Mouse (Mus musculus) left cerebral cortex, adult 18-20 months (tissue): ENCODE results near the gene Syt9. TPM values are rescaled to one million over a fixed set of nuclear protein-coding genes. Genes with fewer than 3 reads are reported as not detected.

Source experiments
- DNase-seq, 2 experiments: peaks; one replicate each; pipeline ENCODE4 v3.0.0; 2021 to 2022; ENCODE audit warnings: low spot score in 2 of 2, mixed read lengths in 1 of 2
- long read RNA-seq, 2 experiments: library from polyadenylated mRNA; stranded (forward); transcript quantifications; one replicate each; pipeline ENCODE4 v2.0.0; 2021
- total RNA-seq, 2 experiments: library from RNA; stranded (reverse); gene quantifications; 2 replicates each; pipeline ENCODE4 v1.2.3; 2021

The Syt9 gene
- total RNA-seq, result 10 to 100 TPM in 1 of 2 experiments, 1 to 10 TPM in 1; 9.6 to 11.3 TPM
- long read RNA-seq, experiment 1, transcript Syt9-201 (7 exons, 3,817 nt), result major isoform, 11 of 13 reads
- long read RNA-seq, experiment 1, partial matches to known transcripts, result 1 of 13 reads
- long read RNA-seq, experiment 1, other reads (novel, unspliced or antisense), result 1 of 13 reads
- long read RNA-seq, experiment 2, transcript Syt9-201 (7 exons, 3,817 nt), result major isoform, 7 of 10 reads
- long read RNA-seq, experiment 2, partial matches to known transcripts, result 2 of 10 reads
- long read RNA-seq, experiment 2, other reads (novel, unspliced or antisense), result 0 of 10 reads

DNA sequence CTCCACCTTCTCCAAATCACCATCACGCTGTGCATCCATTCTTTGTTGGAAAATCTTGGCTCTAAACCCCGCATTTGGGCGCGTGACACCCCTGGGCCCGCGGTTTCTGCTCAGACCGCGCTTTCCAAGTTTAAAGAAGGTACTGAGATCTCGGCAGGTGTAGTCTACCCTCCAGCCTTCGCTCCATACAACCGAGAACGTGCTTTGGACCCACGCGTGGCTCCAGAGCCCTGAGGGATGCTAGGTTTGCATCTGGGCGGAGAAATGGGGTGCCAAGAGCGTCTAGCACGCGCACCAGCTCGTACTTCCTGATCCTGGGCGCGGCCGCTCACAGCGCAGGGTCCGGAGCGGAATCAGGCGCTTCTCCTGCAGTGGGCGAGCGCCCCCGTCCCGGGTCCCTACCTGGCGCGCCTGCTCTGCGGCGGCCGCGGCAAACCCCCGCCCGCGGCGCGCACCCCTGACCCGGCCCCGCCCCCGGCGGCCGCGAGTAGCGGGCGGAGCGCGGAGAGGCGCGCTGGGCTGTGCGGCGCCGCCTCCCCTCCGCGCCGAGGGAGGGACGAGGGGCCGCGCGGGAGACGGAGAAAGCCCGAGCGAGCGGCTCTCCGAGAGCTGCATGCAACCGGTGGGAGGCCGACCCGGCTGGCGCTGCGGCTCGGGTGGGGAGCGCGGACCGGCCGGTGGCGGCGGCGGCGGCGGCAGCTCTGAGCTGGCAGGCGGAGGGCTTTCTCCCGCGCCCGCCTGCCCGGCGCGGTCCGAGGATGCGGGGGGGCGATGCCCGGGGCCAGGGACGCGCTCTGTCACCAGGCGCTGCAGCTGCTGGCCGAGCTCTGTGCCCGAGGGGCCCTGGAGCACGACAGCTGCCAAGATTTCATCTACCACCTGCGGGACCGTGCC lies at the start of gene Syt9:
Gene Syt9 (plus strand): TSS at position 497 of the 894 bp plus-strand sequence.
- DNase-seq, result peak; percentile 26 to 50

DNA sequence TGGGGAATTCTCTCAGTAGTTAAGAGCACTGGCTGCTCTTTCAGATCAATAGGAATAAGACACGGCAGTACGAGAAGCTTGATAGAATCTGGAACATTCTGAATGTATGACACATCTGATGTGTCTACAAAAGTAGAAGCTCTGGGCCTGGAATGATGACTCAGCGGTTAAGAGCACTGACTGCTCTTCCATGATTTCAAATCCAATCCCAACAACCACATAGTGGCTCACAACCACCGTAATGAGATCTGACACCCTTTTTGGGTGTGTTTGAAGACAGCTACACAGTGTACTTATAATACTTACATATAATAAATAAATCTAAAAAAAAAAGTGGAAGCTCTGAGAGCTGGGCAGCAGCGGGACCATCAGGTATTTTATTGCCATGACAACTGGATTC lies 31.5 kb upstream of the Syt9 start:
- DNase-seq, result no peak

DNA sequence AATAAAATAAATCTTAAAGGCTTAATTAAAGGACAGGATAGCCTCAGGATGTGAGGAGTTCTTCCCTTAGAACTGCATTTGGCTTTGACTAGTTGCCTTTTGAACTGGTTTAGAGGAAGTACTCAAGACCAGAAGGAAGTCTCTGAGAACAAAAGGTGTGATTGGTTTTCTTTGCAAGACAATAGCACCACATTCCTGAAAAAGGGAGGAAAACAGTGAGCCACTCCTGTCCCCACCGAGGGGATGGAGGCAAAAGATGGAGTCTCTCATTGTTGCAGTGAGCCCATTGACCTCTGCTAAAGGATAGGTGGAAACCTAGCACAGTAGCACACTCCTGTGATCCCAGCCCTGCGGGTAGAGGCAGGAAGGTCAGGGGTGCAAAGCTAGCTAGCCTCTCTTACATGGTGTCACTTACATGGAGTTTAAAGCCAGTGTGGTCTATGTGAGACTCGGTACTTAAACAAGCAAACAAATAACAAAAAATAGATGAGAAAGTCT lies 30.9 kb upstream of the Syt9 start:
- DNase-seq, result no peak

DNA sequence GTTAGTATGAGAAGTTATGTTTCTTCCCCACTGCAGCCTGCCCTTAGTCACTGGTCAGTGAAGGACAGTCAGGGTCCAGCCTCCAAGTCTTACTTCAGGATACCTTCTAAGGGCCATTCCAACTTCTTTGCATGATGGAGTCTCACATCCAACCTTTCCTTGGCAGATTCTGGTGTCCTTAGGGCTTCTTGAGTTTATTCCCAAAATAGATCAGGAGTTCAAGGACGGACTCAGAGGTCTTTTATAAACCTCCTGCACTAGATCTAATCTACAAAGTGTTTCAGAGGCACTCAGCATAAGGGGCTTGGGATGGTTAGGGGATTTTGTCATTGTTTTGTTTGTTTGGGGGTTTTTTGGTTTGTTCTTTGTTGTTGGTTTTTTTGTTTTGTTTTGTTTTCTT lies 30.3 kb upstream of the Syt9 start:
- DNase-seq, result no peak

DNA sequence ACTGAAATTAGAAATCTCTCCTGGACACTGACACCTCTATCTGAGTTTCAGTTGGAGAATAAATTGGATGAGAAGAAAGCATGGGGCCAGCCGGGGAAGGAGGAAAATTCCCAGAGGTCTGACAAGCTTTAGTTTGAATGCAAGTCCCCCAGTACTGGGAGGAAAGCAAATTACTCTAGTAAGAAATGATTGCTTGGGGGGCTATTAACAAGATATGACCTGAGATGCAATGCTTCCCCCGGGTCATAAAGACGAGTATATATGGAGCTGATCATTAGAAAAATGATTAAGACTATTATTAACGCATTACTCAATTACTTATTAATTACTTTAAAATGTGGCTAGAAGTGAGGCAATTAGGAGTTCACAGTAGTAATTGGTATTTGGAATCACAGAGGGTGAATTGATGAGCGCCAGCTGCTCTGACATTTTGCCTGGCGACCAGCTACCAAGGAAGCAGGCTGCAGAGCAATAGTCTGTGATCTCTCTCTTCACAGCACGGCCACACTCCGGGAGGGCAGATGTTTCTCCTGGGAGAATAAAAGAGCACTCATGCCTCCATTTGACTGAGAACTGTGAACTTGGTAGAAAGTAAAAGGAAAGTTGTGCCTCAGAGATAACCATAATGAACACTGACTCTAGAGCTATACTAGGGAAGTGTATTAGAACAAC lies 28.9 kb upstream of the Syt9 start:
- no peak for DNase-seq

DNA sequence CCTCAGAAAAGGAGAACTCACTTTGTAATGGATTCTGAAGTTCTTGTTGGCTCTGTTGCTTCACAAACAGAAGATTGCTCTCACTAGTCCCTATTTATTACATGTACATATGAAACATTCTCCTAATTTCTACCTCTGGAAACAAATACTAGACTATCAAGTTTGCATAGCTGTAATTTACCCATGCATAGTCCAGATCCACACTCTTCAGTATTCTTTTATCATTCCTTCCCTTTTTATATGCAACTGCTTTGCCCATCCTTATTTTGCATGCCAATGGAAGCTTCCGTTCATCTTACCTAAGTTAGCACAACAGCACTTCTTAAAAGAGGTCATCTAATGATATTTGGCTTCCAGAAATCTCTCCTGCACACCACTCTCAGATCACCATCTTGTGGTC lies 21.3 kb upstream of the Syt9 start:
- no peak for DNase-seq

DNA sequence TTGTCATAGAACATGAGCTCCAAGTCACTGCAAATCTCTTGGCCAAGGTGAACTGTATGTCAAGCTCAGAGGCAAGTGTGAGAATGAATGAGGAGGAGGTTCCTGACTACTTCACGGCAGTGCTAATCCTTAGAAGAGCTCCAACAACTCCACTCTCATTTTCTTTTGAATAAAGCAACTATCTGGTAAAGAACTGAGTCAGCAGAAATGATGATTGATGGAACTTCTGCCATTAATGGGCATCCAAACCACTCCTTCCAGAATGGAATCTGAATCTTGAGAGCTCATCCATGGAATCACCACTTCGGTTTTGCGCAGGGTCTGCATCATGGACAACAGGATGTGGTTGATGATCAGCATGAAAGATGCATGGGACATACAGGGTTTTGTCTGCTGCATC lies 8.4 kb upstream of the Syt9 start:
- no peak for DNase-seq

DNA sequence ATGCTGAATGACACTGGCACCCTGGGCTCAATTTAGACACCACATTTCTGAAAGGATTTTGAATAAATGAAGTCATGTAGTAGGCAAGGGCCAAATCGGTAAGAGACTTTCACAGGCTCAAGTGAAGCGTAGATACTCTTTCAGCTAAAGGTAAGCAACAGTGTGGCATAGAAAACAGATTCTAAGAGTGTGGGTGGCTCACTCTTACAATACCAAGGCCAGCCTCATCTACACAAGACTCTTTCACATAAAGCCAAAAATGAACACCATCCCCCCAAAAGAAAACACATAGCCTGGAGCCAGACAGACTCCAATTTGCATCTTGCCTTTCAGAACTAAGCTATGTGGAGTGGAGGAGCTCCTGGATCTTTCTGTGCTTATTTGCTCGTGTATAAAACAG lies 7.9 kb upstream of the Syt9 start:
- no peak for DNase-seq

DNA sequence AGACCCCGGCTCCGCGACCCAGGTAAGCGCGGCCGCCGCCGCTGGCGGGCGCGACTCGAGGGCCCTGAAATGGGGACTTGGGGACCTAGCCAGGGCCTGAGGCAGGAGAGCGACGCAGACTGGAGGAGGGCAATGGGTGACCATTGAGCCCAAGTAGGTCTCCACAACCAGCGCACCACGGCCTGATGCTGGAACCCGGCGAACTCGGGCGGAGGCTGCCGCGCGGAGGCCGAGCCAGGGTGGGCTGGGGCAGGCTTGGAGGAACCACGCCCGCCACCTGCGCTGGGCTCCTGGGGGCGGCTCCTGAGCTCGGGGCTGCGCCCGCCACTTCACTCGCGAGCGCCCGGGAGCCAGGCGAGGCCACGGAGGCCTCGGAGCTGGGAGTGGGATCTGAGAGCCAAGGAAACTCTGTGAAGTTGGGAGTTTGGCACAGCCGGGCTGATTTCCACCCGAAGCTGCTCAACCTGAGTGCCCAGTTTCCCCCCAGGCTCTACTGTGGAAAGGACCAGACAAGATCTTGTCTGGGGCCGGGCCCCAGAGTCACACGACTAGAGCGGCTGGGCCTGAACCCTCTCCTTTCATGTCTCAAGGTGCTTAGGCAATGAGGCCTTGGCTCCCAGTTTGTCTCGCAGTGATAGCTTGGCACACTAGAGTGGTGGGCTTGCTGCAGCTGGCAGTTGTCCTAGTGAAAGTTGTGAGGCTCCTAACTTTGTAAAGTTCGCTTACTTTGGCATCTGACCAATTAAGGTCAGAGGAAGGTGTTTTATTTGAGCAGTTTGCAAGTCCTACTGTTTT lies 795 bp downstream of the Syt9 start:
- peak; percentile 12 to 20 for DNase-seq

DNA sequence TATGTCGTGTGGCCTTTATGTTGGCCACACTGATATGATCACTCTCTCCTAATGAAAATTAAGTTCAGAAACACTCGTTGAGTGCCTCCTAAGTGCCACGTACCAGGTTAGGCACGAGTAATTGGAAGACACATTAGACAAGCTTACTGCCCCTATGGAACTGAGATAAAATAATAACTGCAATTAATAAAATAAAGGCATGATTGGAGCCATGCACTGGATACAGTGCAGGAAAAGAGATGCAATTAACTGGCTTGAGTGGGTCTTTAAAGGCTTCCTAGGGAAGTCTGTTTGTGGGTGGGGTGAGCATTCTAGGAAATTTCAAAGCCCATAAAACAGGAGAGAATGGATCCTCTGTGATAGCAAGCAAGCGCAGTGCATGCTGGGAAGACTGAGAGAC lies 10.0 kb downstream of the Syt9 start:
- DNase-seq, result no peak

DNA sequence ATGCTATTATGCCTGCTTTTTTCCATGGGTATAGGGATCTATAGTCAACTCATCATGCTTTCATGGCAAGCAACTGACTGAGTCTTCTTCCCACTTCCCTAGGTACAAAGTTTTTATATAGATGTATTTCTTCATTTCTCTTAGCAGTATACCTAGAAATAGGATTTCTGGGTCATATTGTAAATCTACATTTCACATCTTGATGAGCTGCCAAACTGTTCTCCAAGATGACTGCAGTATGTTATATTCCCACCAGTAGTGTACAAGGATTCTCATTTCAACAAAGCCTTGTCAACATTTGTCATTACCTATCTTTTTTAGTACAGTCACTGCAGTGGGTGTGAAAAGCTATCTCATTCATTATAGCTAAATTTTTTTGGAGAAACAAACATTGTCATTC lies 19.1 kb downstream of the Syt9 start:
- DNase-seq, result no peak

DNA sequence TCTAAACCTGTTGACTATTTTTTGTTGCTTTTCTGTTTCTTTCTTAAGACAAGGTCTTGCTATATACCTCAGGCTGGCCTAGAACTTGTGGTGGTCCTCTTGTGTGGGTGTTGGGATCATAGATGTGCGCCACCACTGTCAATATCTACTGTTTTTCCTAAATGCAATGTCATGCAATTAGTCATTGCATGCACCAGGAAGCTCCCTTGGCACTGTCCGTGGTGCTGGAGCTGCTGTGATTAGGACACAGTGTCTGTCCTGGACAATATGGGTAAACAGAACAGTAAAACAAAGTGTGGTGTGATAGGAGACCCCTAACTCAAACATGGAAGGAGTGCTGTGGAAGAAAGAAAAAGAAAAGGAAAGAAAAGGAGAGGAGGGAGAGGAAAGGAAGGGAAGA lies 22.2 kb downstream of the Syt9 start:
- DNase-seq, result no peak

DNA sequence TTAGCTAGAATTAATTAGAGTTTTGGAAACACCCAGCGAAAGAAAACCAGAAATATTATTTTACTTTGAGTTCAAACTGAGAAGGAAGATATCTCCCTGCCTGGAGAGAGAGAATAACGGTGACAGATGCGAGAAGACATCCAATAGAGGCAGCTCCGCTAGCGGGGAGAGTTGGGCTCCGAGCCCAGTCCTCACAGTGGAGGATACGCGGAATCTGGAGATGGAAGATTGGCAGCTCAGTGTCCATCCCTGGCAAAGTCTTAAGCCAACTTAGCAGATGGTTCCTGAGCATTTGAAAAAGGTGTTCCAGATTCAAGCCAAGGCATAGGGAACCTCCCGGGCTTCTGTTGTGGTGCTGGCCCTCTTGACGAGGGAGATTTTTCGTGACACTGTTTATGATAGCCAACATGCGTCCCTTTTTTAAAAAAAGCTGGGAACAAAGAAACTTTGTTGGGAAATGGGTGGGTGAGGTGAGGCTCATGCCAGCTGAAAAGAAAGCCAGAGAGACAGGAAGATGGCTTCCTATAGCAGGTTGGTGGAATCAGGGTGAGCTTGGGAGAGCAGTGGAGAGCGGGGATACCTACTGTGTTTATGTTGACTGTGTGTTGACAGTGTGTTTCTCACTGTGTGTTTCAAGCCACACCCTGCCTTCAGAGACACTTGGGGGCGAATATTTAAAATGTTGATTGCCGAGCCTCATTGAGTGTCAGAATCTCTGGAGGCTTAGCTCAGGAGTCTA lies 29.7 kb downstream of the Syt9 start:
- DNase-seq, result peak; percentile 24 to 41

DNA sequence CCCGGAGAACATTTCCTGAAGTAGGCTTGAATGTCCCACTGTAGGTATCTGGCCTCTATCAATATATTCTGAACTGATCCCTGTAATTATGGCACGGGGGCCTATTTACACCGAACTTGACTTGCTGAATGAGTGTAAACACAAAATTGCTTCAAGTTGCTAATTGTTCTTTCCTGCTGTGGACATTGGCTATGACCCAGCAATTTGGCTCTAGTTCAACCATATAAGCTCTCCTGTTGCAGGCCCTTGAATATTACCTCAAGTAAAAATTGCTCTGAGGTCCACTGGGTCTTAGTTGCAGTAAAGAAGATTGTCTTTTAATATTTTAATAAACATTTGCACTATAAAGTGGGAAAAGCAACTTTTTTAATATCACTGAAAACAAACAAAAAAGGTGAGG lies 32.7 kb downstream of the Syt9 start:
- no peak for DNase-seq

DNA sequence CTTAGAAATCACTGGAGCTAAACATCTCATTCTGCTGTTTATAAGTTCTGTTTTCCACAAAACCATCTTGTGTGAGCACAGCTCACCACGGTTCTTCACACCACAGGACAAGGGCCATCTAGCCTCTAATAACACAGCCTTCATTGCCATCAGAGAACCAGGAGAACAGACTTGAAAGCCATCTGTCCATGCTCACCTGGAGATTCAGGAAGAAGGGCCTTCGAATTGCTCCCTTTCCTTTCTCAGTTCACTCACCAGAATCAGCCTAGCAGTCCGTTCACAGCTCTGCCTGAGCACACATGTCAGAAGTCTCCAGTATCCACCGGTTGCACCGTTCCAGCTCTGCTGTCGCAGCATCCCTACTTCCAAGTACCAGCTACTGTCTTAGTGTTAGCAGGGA lies 44.4 kb downstream of the Syt9 start:
- DNase-seq, result no peak

DNA sequence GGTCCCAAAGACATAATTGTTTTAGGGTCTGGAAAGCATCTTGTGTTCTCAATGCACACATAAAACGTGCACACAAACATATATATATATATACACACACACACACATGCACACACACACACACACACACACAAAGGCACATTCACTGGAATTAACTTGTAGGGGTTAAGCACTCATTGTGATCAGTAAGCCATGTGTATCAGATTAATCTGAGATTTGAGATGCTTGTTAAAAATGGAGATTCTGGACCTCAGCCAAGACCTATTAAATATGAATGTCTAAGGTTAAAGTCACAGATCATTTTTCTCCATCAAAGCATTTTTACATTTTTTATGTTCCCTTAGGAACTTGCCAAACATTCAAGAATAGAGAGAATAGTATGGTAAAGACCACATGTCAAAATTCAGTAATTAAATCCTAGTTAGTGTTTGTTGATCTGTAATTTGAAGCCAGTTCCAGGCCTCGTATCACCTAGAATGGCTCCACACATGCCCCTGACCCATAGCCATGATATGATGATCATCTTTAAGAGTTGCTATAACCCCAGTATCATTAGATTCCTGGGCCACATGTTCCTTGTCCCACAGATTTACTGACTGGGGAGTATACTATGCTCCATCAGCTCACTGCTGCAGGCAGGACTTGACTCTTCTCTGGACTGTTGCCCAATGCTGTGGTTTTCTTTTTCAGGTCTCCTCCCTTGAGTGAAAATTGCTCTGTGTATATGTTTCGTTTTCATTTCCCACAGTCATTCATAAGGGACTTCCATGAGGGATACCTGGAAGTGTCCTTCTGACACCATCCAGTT lies 46.7 kb downstream of the Syt9 start:
- DNase-seq, result no peak

DNA sequence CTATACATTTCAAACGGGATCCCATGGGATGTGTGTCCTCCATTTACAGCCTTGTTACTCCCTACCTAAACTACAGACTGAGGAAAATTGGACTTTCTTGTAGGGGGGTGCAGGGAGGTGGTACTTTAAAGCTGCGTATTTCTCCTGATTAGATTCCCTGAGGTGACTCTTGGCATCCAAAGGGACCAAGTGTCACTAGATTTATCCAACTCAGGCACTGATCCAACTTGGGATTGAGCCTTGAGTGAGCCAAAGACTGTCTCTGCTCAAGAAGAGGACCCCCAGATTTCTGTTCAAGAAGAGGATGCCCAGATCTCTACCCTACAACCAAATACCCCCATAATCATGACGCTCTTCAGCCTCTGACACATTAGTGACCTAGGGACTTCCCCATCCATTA lies 66.9 kb downstream of the Syt9 start:
- no peak for DNase-seq

DNA sequence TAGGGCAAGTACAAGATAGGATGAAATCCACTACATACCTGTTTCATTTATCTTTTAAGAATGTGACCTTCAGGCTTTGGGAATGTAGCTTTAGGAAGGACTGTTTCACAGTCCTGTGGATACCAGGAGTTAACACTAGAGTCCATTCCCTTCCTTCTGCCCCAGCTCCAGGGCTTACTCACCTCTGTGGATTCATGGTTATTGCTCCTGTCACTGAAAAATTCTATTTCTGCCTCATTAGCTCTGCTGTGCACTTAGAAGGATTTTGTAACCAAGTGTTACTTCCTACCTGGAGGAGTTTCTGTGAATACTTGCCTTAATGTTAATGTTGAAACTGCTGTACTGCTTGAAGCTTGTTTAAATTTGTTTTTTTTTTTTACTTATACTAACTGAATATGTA lies 74.1 kb downstream of the Syt9 start:
- DNase-seq, result no peak

DNA sequence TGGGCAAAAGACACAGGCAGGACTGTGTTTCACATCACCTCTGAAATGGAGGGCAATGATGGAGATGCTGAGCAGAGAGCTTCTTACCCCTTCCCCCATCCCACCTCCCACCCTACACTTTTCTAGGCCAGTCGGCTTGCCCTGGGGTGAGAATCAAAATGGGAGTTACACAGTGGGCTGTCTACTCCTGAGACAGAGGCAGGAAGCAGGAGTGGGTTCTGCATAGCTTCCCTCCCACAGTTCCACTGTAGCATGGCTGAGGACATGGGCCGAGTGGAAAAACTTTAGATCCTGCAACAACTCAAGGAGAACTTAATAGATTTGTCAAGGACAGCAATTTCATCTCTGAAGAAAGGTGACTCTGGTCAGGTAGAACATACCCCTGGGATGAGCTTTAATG lies 84.1 kb downstream of the Syt9 start:
- no peak for DNase-seq

DNA sequence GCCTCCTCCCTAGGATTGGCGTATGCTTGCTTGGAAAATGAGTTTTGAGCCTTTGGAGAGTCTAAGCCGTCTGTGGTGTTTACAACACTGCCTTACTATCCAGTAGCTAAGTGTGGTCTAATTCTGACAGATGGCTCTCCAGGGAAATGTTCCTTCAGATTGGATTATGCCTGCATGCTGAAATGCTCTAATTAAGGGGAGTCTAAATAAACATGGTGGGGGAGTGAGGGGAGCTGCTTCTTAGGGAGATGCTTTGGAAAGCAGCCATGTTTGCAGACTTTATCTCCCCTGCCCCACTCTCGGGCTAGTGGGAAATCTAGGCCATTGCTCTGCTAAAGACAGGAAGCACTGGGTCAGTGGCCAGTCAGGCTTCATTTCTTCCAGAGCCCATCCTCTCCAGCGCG lies 84.6 kb downstream of the Syt9 start:
- no peak for DNase-seq
